Mouse (Mus musculus): ENCODE measurements at regions not wholly inside any gene's neighbourhood (a gene's known extent, or its start where the extent isn't known, plus 50 kb on each side); places are given as distances from the start of the nearest gene placed in this dataset.

DNA sequence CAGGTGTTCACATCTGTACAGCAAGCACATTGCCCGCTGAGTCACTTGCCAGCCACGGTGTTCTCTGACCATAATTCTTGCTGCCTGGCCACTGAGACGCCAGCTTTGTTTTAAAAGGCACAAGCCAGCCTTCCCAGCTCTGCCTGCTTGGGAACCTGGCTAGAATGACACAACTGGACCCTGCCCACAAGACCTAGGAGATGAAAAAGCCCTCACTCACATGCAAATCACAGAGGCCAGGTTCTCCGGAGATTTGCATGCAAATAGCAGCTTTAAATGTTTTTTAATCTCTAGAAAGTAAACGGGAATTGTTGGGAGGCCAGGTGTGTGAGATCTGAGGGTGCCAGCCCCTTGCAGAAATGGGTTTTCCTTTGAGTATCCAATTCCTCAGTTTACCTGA lies 71.9 kb downstream of the 1810010D01Rik start:
- DNase-seq (ENCODE audit: low spot score in 2 of 2), result no peak

DNA sequence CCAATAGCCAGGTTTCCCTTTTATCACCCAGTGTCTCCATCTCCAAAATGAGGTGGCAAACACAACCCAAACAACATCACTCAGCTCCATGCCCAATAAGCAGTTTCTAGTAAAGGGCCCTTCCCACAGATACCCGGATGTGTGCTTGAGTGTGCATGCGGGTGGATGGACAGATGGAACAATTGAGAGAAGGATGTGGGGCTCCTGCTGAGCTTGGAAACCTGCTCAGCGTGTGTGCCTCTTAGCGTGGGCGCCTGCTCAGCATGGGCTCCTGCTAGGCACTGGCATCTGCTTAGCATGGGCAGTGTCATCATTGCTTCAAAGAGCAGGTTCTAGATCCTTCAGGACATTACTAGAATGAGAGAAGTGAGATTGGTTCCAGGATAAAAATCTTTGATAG lies 75.4 kb downstream of the 1810010D01Rik start:
- DNase-seq (ENCODE audit: low spot score in 2 of 2), result no peak

DNA sequence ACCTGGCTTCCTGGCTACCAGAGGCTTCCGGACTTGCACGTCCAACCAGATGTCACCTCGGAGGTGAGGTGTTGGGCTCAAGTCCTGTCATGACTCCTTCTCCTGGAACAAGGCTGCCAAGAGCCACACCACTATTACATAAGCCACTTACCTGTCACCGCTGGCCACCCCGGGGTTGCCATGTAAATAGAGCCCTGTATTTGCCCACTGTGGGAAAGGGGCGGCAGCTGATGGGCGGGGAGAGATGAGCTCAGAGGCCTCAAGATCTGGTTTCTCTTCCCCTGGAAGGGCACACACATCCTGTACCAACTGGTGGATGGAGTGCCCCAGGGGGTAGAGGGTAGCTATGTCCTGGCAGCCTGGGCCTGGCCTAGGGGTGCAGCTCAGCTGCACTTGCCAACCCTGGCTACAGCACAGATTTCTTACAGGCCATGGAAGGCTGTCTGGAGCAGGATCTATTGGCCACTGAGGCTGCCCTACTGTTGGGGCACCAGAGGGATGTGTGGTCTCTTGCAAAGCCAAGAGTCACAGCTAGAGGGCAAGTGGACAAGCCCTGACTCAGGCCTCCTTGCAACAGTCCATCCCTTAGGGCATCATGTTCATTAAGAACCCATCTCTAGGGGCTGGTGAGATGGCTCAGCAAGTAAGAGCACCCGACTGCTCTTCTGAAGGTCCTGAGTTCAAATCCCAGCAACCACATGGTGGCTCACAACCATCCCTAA lies 76.3 kb downstream of the 1810010D01Rik start:
- peak in 1 of 2 experiments; percentile 15 for DNase-seq (ENCODE audit: low spot score in 2 of 2)

DNA sequence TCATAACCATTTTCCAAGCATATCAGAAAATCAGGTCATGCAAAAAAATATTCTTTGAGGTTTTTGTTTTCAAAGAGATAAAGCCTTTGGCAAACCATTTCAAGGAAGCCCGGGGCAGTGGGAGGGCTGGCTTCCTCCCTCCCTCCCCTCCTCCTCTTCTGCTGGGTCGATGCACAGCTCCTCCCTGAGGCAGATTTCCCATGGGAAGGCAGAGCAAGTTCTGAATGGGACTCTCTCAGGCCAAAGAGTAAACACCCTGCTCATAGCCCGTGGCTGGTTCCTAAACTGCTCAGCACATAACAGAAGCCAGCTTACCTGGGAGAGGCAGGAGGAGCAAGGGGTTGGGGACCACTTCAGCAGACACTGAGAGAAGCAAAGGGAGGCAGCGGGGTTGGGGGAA lies 77.9 kb downstream of the 1810010D01Rik start:
- DNase-seq (ENCODE audit: low spot score in 2 of 2), result no peak

DNA sequence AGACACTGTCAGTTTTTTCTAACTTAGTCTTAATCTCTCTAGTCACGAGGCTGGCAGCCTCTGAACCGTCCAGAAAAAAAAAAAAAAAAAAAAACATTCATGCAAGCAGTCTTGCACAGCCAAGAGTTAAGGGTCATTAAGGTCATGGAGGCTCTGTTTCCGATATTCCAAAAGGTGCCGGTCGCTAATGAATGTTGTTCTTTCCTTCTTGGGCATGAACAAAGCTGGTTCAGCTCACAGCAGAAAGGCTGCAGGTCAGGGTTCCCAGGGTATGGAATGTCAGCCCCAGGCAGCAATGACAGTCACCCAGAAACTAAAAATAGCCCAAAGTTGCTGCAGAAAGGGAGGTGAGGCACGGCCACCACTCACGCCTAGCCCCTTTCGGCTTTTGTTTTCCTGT lies 80.3 kb downstream of the 1810010D01Rik start:
- DNase-seq (ENCODE audit: low spot score in 2 of 2), result no peak

DNA sequence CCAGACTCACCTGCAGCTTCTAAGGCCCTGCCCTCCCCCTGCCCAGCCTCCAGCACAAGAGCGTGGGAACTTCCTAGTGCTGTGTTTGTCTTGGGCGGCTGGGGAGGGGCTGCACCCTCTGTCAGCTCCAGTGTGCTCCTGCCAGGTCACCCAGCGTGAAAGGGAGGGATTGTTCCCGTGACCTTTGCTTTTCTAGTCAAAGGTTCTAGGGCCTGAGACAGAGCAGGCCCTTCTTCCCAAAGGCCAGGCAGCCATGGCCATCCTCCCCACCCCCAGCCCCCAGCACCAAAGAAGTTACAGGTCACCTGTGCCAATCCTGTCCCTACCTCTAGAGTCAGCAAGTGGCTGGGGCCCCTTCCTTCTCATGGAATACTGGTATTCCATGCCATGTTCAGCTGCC lies 80.7 kb downstream of the 1810010D01Rik start:
- DNase-seq (ENCODE audit: low spot score in 2 of 2), result no peak

DNA sequence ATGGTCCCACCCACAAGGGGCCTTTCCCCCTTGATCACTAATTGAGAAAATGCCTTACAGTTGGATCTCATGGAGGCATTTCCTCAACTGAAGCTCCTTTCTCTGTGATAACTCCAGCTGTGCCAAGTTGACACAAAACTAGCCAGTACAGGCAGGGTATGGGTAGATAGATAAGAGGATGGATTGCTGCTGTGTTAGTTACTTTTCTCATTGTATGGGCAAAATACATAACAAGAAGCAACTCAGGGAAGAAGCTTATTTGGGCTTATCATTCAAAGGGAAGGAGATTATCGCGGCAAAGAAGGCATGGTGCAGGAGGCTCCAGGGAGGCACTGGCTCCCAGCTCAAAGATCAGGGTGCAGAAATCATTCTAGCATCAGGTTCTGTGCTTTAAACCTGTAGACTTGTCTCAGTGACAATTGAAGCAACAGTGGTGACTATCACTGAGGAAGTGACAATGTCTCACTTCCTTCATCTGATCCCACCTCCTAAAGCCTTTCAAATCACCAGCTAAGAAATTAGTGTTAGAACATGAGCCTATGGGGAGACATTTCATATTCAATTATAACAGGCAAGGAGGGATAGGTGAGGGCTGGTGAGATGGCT lies 83.8 kb downstream of the 1810010D01Rik start:
- DNase-seq (ENCODE audit: low spot score in 2 of 2), result no peak

DNA sequence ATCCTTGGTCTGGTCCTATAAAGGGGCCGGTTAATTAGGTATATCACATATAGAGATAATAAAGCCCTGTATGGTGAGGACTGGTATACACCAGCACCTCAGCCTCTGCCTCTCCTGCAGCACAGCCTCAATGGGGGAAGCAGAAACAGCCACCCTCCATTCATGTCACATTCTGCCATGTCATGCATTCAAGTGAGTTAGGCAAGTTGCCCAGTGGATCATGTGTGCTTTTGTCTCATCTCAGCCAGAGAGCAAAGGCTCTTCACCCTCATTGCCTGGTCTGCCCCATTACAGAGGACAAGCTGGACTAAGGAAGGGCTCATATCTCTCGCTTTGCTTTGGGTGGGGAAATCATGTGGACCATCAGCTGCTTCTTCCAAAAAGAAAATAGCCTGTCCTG lies 85.4 kb downstream of the 1810010D01Rik start:
- DNase-seq (ENCODE audit: low spot score in 2 of 2), result no peak

DNA sequence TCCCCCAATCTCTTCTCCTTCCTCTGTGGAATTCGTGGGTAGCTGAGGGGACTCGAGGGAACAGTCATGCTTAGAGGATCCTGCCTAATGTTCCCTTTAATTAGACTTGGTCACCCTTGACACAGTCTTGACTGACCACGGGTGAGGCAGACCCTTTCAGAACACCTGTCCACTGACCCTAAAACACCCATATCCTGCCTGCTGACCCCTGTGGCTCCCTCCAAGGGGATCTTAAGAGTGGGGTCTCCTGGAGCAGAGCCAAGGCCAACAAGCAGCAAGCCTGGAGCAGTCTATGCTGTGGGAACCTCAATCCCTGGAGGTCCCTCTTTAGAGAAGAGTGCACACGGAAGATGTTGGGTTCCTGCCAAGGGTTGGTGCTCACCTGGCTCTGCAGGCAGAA lies 89.5 kb downstream of the 1810010D01Rik start:
- no peak for DNase-seq (ENCODE audit: low spot score in 2 of 2)

DNA sequence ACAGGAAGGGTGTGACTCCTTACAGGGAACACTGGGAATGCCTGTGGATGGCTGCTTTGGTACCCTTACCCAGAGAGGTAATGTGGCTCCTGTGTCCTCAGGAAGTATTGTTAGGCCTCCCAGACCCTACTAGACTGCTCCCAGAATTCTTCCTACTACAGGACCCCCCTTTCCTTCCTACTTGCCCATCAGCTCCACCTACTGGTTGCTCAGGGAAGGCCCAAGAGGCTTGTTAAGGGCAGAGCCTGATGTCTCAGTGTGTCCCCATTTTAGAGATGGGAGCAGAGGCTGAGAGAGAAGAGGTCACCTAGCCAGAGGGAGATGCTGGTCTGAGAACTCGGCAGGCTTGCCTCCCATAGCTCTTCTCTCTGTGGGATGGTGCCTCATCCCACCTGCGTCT lies 93.3 kb downstream of the 1810010D01Rik start:
- DNase-seq (ENCODE audit: low spot score in 2 of 2), result peak; percentile 16 to 18

DNA sequence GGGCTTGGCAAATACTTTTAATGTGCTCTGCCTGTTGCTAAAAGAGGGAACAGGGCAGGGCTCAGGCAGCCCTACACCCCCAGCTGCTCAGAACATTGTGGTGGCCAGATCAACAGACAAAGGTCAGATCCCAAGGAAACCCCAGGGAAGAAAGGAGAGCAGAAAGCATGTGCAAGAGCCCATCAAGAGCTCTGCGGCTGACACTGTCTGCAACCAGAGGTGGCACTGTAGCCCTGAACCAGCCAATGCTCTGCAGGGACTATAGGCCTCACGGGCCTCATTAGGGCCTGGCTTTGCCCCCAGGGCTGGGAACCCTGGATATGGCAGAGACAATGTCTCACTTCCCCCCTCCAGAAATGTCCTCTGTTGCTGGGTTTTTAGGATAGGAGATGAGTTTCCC lies 93.8 kb downstream of the 1810010D01Rik start:
- DNase-seq (ENCODE audit: low spot score in 2 of 2), result no peak

DNA sequence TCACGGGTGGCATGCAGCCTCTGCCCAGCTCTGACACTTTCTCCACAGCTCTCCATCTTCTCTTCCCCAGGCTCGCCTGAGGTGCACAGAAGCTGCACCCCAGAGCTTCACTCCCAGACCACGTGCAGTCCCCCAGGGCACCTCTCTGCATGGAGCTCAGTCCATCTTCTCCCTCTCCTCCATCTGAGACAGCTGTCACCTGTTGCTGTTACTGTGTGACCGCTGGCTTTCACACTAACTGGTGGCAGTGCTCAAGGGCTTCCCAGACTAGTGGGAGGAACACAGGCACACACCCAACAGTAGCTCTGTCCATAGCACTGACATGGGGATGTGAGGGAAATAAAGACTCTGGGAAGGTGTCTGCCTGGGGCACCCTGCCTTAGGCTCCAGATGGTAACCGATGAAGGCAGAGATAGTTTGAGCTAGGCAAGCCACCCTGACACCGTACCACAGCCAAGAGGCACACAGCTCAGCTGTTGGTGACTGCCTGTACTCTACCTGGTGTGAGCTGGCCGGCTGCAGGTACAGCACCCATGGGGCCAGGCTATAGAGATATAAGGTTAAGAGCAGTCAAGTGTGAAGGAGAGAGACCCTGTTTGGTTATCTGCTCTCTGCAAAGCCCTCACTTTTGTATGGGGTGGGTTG lies 94.9 kb downstream of the 1810010D01Rik start:
- DNase-seq (ENCODE audit: low spot score in 2 of 2), result no peak

DNA sequence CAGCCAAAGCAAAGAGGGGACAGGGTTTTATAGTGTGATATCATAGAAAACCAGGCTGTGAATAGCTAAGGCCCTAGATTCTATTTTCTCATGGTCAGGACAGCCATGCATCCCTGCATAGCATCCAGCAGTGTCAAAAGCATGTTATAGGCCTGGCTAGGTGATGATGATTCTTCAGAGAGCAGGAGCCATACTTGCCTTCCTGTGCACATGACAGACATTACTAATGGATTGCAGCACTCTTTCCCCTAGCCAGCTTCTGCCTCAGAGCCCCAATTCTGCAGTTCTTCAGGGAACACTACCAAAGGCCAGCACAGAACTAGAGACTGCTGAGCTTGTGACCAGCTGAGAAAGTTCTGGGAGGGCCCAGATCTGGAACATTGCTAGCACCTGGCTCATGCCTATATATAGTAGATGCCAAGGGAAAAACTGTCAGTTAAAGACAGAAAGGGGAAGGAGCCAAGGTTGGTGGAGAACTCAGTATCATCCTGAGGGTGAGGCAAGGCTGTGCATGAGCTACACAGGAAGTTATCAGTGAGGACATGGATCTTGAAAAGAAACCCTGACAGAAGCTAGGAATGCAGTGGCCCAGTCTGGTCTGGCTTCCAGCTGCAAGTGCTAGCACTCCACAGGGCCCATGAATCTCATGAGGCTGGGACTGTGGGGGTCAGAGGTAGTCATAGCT lies 95.6 kb downstream of the 1810010D01Rik start:
- no peak for DNase-seq (ENCODE audit: low spot score in 2 of 2)

DNA sequence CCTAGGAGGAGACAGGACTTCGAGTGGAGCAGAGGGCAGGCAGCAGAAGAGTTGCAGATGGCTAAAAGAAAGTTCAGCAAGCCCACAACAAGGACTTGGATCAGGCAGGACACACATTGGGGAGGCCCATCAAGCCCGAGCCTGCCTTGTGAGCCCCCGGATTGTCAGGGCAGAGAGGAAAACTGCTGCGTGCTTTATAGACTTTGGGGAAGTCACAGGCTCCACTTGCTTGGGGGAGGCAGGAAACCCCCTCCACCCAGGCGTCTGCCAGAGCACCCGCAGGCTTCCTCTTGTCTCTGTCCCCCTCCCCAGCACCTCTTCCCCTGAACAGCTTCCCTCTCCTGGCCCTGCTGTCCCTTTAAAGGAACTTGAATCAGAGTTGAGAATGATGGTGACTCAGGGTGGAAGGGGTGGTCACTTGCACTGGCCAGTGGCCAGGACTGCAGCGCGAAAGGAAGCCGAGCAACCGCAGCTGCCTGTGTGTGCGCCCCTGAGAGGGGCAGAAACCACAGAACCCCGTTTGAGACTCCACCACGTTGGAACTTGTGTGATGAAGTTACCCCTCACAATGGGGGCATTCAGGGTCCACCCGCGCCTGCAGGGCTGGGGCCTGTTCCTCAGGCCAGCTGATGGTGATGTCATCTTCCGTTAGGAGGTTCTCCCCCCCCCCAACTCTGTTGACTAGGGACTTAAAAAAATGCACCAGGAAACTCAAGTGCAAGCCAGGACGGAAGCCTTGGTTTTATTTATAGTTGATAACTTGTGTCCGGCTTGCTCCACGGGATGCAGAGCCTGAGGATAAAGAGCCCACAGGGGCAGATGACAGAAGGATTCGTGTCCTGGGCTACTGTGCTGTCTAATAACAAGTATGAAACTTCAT lies 96.4 kb downstream of the 1810010D01Rik start:
- peak; percentile 79 to 81 for DNase-seq (ENCODE audit: low spot score in 2 of 2)

DNA sequence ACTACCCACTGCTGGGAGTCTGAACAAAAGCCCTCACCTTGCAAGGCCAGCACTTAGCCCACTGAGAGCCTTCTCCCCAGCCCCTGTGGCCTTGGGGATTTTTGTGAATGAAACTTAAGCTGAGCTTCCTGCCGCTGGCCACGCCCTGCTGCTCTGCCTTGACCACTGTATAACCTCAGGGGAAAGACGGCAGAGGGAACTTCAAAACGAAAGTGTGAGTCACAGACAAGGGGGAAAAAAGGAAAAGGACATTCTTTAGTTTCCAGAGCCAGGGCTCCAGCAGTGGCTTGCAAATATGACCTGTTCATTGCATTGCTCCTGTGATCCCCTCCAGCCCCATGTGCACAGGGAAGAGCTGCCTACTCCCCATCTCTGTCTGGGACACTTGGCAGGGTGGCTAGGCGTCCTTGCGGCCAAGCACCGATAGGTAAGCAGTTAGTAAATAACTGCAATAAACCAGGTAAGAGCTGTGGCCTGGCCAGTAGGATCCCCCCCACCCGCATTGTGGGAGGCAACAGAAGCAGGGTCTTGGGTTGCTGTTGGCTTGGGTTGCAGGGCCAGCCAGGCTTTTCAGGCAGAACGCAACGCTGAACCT lies 97.2 kb downstream of the 1810010D01Rik start:
- peak; percentile 74 to 78 for DNase-seq (ENCODE audit: low spot score in 2 of 2)

DNA sequence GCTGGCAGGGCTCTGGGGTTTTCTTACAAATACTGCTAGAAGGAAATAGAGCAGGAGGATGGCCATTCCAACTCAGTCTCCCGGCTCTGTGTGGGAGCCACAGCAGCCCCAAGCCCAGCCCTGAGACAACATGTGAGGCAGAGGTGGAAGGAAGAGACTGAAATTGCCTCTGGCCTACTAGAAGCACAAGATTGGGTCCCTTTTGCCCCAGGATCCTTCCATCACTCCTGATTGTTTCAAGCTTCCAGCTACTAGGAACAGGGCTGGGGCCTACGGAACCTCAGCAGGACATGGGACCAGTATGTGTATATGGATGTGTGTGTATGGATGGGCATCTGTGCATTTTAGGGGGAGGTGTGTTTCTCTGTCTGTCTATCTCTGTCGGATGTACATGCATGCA lies 97.9 kb downstream of the 1810010D01Rik start:
- no peak for DNase-seq (ENCODE audit: low spot score in 2 of 2)

DNA sequence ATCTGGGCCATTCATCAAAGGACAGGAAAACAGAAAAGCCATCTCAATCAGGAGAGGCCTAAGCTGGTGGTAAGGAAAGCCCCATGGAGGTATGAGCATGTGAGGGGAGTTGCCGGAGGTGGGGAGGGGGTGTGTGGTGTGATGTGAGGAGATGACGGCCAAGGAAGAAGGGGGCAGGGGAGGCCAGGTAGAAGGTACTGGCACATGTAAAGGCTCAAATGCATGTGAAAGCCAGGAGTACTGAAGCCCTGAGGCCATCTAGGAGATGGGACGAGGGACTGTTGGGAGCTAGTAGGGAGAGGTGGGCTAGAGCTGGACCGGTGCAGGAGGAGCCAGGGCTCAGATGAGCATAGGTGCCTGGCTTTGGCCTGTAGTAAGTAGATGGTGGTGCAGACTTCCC lies 98.4 kb downstream of the 1810010D01Rik start:
- no peak for DNase-seq (ENCODE audit: low spot score in 2 of 2)

DNA sequence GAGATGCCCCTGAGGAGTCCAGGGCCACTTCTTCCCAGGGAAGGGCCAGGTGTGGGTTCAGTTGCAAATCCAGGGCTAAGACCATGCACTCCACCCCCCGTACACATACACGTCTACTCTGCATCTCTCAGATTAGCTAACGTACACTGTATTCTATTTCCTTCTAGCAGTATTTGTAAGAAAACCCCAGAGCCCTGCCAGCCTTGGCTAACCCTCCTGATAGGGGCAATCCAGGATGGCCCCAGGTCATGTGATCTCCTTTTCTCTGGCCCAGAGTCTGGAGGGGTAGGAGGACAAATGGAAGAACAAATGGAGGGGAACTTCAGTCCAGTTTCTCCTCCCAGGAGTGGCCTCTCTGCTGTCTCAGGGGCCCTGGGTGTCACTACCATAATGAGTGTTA lies 98.9 kb downstream of the 1810010D01Rik start:
- no peak for DNase-seq (ENCODE audit: low spot score in 2 of 2)

DNA sequence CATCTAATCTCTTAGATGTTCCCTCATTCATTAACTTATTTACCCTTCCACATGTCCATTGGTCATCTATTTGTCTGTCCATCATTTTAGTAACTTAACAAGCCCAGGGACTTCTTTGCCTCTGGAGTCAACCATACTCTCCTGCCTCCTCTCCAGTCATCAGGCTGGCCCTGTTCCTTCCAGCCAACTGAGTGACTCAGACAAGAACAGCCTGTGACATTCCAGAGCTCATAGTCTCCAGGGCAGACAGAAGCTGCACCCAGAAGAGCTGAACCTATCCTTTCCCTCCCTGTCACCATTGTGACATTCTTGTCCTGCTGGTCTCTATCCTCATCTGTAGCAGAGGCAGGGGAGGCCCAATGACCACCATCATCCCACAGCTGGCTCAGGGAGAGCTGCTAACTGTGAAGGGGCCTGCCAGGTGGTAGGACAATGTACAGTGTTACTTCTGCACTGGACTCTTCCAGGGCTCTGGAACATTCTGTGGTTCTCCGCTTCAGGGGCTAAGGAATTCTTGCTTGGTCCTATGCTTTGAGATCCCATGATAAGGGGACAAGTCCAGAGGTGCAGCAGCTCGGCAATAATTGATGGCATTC lies 100.2 kb downstream of the 1810010D01Rik start:
- no peak for DNase-seq (ENCODE audit: low spot score in 2 of 2)

DNA sequence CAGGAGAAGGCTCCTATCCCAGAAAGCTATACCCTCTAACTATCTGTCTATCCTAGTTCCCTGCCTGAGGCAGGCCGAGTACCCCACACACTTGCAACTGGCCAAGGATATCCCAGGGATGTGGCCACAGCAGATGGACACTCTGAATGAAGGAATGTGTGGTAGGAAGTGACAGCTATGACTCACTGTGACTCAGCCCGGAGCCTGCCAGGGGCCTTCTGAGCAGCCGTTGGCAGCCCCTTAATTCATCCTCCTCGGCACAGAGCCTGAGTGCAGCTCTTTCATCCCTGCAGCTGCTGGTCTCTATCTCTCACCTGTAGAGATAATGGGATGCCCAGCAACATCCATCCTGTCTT lies 101.4 kb downstream of the 1810010D01Rik start:
- DNase-seq (ENCODE audit: low spot score in 2 of 2), result no peak
